Mouse (Mus musculus) liver, embryonic 16.5 days (tissue): Measurements from ENCODE around the gene Rnf144a. TPM values are rescaled to one million over a fixed set of nuclear protein-coding genes. Genes with fewer than 3 reads are reported as not detected.

Source experiments
- ATAC-seq: fragments of 200-750 bp; cut with Nextera tagmentation; 2 replicates; pipeline ENCODE4 v1.8.0; 2017; ENCODE audit warnings: low read depth, mild to moderate bottlenecking, moderate number of reproducible peaks, moderate library complexity
- H3K27ac ChIP-seq: fragments of 300-500 bp; sonication (generic); 2 replicates; pipeline ENCODE4 v1.5.1; 2014; ENCODE audit warnings: mild to moderate bottlenecking, low read length
- H3K27me3 ChIP-seq: fragments of 300-500 bp; sonication (generic); 2 replicates; pipeline ENCODE4 v1.6.1; 2014; ENCODE audit warnings: low read depth, low read length, mixed read lengths; ENCODE audit not compliant: control insufficient read depth, insufficient read depth
- H3K36me3 ChIP-seq: fragments of 300-500 bp; sonication (generic); 2 replicates; pipeline ENCODE4 v1.6.1; 2014; ENCODE audit warnings: mild to moderate bottlenecking; ENCODE audit not compliant: control insufficient read depth, insufficient read depth
- H3K4me1 ChIP-seq: fragments of 300-500 bp; sonication (generic); 2 replicates; pipeline ENCODE4 v1.6.1; 2014; ENCODE audit warnings: low read depth, low read length, mixed read lengths; ENCODE audit not compliant: control insufficient read depth
- H3K4me2 ChIP-seq: fragments of 300-500 bp; sonication (generic); 2 replicates; pipeline ENCODE4 v1.6.1; 2014; ENCODE audit warnings: low read depth, low read length, mixed read lengths
- H3K4me3 ChIP-seq: fragments of 300-500 bp; sonication (generic); 2 replicates; pipeline ENCODE4 v1.5.1; 2014; ENCODE audit warnings: low read depth, mild to moderate bottlenecking, low read length
- H3K9ac ChIP-seq: fragments of 300-500 bp; sonication (generic); 2 replicates; pipeline ENCODE4 v1.6.1; 2014; ENCODE audit warnings: low read depth, low read length
- H3K9me3 ChIP-seq: fragments of 300-500 bp; sonication (generic); replicated peaks from 2 replicates; pipeline ENCODE4 v1.6.1; 2016; ENCODE audit warnings: low read length; ENCODE audit not compliant: control insufficient read depth
- WGBS: fragments of 180-500 bp; shearing (Covaris S2); extraction: QIAGEN DNeasy Blood & Tissue Kit; methylation state at CpG from one replicate; pipeline ENCODE4 v1.1.7; 2014; ENCODE audit not compliant: insufficient replicate concordance; 5-methylcytosine and 5-hydroxymethylcytosine counted together
- polyA plus RNA-seq: library from polyadenylated mRNA; unstranded; fragments of >200 nt; fragmentation: Nextera tagmentation; extraction: Ambion mirVana; gene quantifications from 2 replicates; pipeline ENCODE4 v1.2.1, GENCODE M21; 2015

The Rnf144a gene
- polyA plus RNA-seq, 1 experiment from 2014 or later: 3.2 TPM

GRCm38 (mm10) chr12:26401254-26401653, 13.8 kb downstream of the Rnf144a start:
- 37% methylated on average over 1 of the region's 1 CpGs for WGBS
- no peak overlapping the region for H3K27ac ChIP-seq

GRCm38 (mm10) chr12:26400762-26401161, 14.3 kb downstream of the Rnf144a start:
- H3K36me3 ChIP-seq: no peaks in the 10 kb centered on the region

More at GRCm38 (mm10) chr12:26401254-26401653, 13.8 kb downstream of the Rnf144a start:
- Histone ChIP-seq H3K9ac (no peak overlapping the region), H3K4me1 (no peaks in the 10 kb centered on the region; the same call in 1 of the 2 replicates), H3K9me3 (no peaks in the 10 kb centered on the region), H3K36me3 (no peaks in the 10 kb centered on the region), H3K4me2 (peak overlapping the region; percentile 3; the same call in 1 of the 2 replicates), H3K4me3 (no peak overlapping the region), H3K27me3 (no peaks in the 10 kb centered on the region)
- ATAC-seq: no peak

GRCm38 (mm10) chr12:26399391-26399790, 15.7 kb downstream of the Rnf144a start:
- no peaks in the 10 kb centered on the region; the same call in 1 of the 2 replicates for H3K4me1 ChIP-seq
- H3K4me3 ChIP-seq: no peak overlapping the region
- no peaks in the 10 kb centered on the region for H3K36me3 ChIP-seq
- H3K27ac ChIP-seq: no peak overlapping the region
- H3K4me2 ChIP-seq: no peak overlapping the region
- ATAC-seq: no peak
- H3K9me3 ChIP-seq: no peaks in the 10 kb centered on the region
- WGBS: 82% methylated on average over 6 of the region's 6 CpGs
- no peaks in the 10 kb centered on the region for H3K27me3 ChIP-seq
- no peak overlapping the region for H3K9ac ChIP-seq

More at GRCm38 (mm10) chr12:26400762-26401161, 14.3 kb downstream of the Rnf144a start:
- no peaks in the 10 kb centered on the region for H3K27me3 ChIP-seq
- ATAC-seq: no peak
- H3K4me3 ChIP-seq: no peak overlapping the region
- WGBS: 95% methylated on average over 1 of the region's 1 CpGs
- H3K9ac ChIP-seq: no peak overlapping the region
- H3K27ac ChIP-seq: no peak overlapping the region
- H3K4me1 ChIP-seq: no peaks in the 10 kb centered on the region; the same call in 1 of the 2 replicates
- H3K9me3 ChIP-seq: no peaks in the 10 kb centered on the region
- no peak overlapping the region for H3K4me2 ChIP-seq

GRCm38 (mm10) chr12:26398597-26398996, 16.5 kb downstream of the Rnf144a start:
- H3K9ac ChIP-seq: no peak overlapping the region
- no peak overlapping the region for H3K4me3 ChIP-seq
- H3K27me3 ChIP-seq: no peaks in the 10 kb centered on the region
- ATAC-seq: no peak
- H3K27ac ChIP-seq: no peak overlapping the region
- H3K4me1 ChIP-seq: no peaks in the 10 kb centered on the region; the same call in 1 of the 2 replicates
- no peaks in the 10 kb centered on the region for H3K9me3 ChIP-seq
- WGBS: 13% methylated on average over 2 of the region's 2 CpGs
- H3K4me2 ChIP-seq: no peak overlapping the region
- H3K36me3 ChIP-seq: no peaks in the 10 kb centered on the region

- H3K36me3 ChIP-seq: no peaks in the 10 kb centered on the region
- no peak overlapping the region for H3K4me3 ChIP-seq
- H3K4me2 ChIP-seq: no peak overlapping the region
- 65% methylated on average over 13 of the region's 13 CpGs for WGBS
- H3K27ac ChIP-seq: no peak overlapping the region
- H3K4me1 ChIP-seq: no peaks in the 10 kb centered on the region
- H3K27me3 ChIP-seq: no peaks in the 10 kb centered on the region
- no peak for ATAC-seq
- H3K9ac ChIP-seq: no peak overlapping the region
- no peaks in the 10 kb centered on the region for H3K9me3 ChIP-seq
Measured at GRCm38 (mm10) chr12:26394485-26395470, 20.3 kb downstream of the Rnf144a start.

GRCm38 (mm10) chr12:26393291-26393690, 21.8 kb downstream of the Rnf144a start:
- H3K9me3 ChIP-seq: no peaks in the 10 kb centered on the region
- H3K27me3 ChIP-seq: no peaks in the 10 kb centered on the region
- H3K4me1 ChIP-seq: no peaks in the 10 kb centered on the region
- H3K4me2 ChIP-seq: no peak overlapping the region
- no peaks in the 10 kb centered on the region for H3K36me3 ChIP-seq
- no peak overlapping the region for H3K4me3 ChIP-seq
- WGBS: 58% methylated on average over 5 of the region's 5 CpGs
- H3K27ac ChIP-seq: no peak overlapping the region
- no peak overlapping the region for H3K9ac ChIP-seq
- no peak for ATAC-seq

GRCm38 (mm10) chr12:26391162-26391561, 23.9 kb downstream of the Rnf144a start:
- WGBS: 47% methylated on average over 1 of the region's 1 CpGs
- Histone ChIP-seq H3K4me1 (no peaks in the 10 kb centered on the region), H3K27ac (no peak overlapping the region)

GRCm38 (mm10) chr12:26387523-26387922, 27.5 kb downstream of the Rnf144a start:
- Histone ChIP-seq H3K9me3 (no peaks in the 10 kb centered on the region), H3K4me2 (no peak overlapping the region), H3K36me3 (no peaks in the 10 kb centered on the region), H3K4me3 (no peak overlapping the region), H3K4me1 (no peaks in the 10 kb centered on the region), H3K27ac (no peak overlapping the region), H3K27me3 (no peaks in the 10 kb centered on the region), H3K9ac (no peak overlapping the region)
- no peak for ATAC-seq
- WGBS: 62% methylated on average over 6 of the region's 6 CpGs

More at GRCm38 (mm10) chr12:26391162-26391561, 23.9 kb downstream of the Rnf144a start:
- no peak for ATAC-seq
- Histone ChIP-seq H3K27me3 (no peaks in the 10 kb centered on the region), H3K4me2 (no peak overlapping the region), H3K36me3 (no peaks in the 10 kb centered on the region), H3K9ac (no peak overlapping the region), H3K9me3 (no peaks in the 10 kb centered on the region), H3K4me3 (no peak overlapping the region)

GRCm38 (mm10) chr12:26386947-26387346, 28.1 kb downstream of the Rnf144a start:
- Histone ChIP-seq H3K27me3 (no peaks in the 10 kb centered on the region), H3K27ac (no peak overlapping the region), H3K4me3 (no peak overlapping the region), H3K36me3 (no peaks in the 10 kb centered on the region), H3K9ac (no peak overlapping the region), H3K9me3 (no peaks in the 10 kb centered on the region), H3K4me2 (no peak overlapping the region), H3K4me1 (no peaks in the 10 kb centered on the region)
- 61% methylated on average over 9 of the region's 9 CpGs for WGBS
- ATAC-seq: no peak
